ENCODE assay signal across 8 mouse cellular contexts in genomic region chr15:77359084-77359483, GRCm38 (mm10). TPM values are rescaled to one million over a fixed set of nuclear protein-coding genes. Genes with fewer than 3 reads are reported as not detected.
DNase-seq lines count a peak whose midpoint lies in the region; ATAC-seq lines count a peak whose summit lies in the region.

No protein-coding gene starts in this region.

- WGBS in kidney, embryonic 15.5 days = 32% methylated on average over 6 of the region's 6 CpGs
- WGBS in embryonic facial prominence, embryonic 14.5 days = 22% methylated on average over 6 of the region's 6 CpGs
- 39% methylated on average over 6 of the region's 6 CpGs for WGBS in intestine, embryonic 15.5 days
- WGBS in neural tube, embryonic 13.5 days = 13% methylated on average over 6 of the region's 6 CpGs

- peak overlapping the region; percentile 48 for H3K9ac ChIP-seq in kidney, embryonic 15.5 days
- peak overlapping the region; percentile 57 for H3K9ac ChIP-seq in embryonic facial prominence, embryonic 14.5 days (ENCODE audit: low read depth, low read length)
- H3K9ac ChIP-seq in intestine, embryonic 15.5 days = peak overlapping the region; percentile 32; the same call in 1 of the 2 replicates
- peak overlapping the region; percentile 75 for H3K9ac ChIP-seq in neural tube, embryonic 13.5 days

- intact Hi-C loops in left cerebral cortex, postnatal 10 days (cut with DNase I) = loop anchor here (5.0 kb wide), 3 partner anchors 112 to 377 kb away; no protein-coding TSS in a partner anchor

- H3K4me1 ChIP-seq in kidney, embryonic 15.5 days = peaks cover 42% of the 10 kb centered on the region
- H3K4me1 ChIP-seq in embryonic facial prominence, embryonic 14.5 days (ENCODE audit: control insufficient read depth, insufficient read depth, low read length) = peaks cover 29% of the 10 kb centered on the region
- H3K4me1 ChIP-seq in intestine, embryonic 15.5 days (replicated peaks) = peaks cover 21% of the 10 kb centered on the region
- peaks cover 66% of the 10 kb centered on the region for H3K4me1 ChIP-seq in neural tube, embryonic 13.5 days (replicated peaks)

- DNase-seq in kidney, postnatal 4 days = no peak
- no peak for DNase-seq in embryonic facial prominence, embryonic 14.5 days (ENCODE audit: low spot score)
- no peak for DNase-seq in left cerebral cortex, postnatal 10 days (ENCODE audit: extremely low spot score in 1 of 2, low spot score in 2 of 2)
- DNase-seq in spleen, postnatal 14 days (ENCODE audit: low spot score in 2 of 2) = no peak

- peaks cover 2% of the 10 kb centered on the region; the same call in 1 of the 2 replicates for H3K27me3 ChIP-seq in kidney, embryonic 15.5 days
- no peaks in the 10 kb centered on the region for H3K27me3 ChIP-seq in embryonic facial prominence, embryonic 14.5 days (replicated peaks; ENCODE audit: control insufficient read depth, insufficient read depth, low read length)
- no peaks in the 10 kb centered on the region for H3K27me3 ChIP-seq in intestine, embryonic 15.5 days (replicated peaks)
- H3K27me3 ChIP-seq in neural tube, embryonic 13.5 days = no peaks in the 10 kb centered on the region

- peak overlapping the region; percentile 75 for H3K4me2 ChIP-seq in kidney, embryonic 15.5 days
- peak overlapping the region; percentile 49 for H3K4me2 ChIP-seq in embryonic facial prominence, embryonic 14.5 days (ENCODE audit: low read depth, low read length)
- peak overlapping the region; percentile 66 for H3K4me2 ChIP-seq in intestine, embryonic 15.5 days (replicated peaks)
- H3K4me2 ChIP-seq in neural tube, embryonic 13.5 days = peak overlapping the region; percentile 55

- H3K36me3 ChIP-seq in kidney, embryonic 15.5 days = no peaks in the 10 kb centered on the region
- no peaks in the 10 kb centered on the region for H3K36me3 ChIP-seq in embryonic facial prominence, embryonic 14.5 days (ENCODE audit: control insufficient read depth, insufficient read depth, low read length)
- no peaks in the 10 kb centered on the region for H3K36me3 ChIP-seq in intestine, embryonic 15.5 days
- H3K36me3 ChIP-seq in neural tube, embryonic 13.5 days = no peaks in the 10 kb centered on the region

- H3K27ac ChIP-seq in kidney, embryonic 15.5 days = peak overlapping the region; percentile 75
- peak overlapping the region; percentile 95 for H3K27ac ChIP-seq in embryonic facial prominence, embryonic 14.5 days (replicated peaks; ENCODE audit: low read depth, low read length)
- 0 out of 2 replicates have a peak overlapping the region, but pooled peaks have one; percentile 13 for H3K27ac ChIP-seq in intestine, embryonic 15.5 days
- peak overlapping the region; percentile 83 for H3K27ac ChIP-seq in neural tube, embryonic 13.5 days (replicated peaks)

- H3K4me3 ChIP-seq in kidney, embryonic 15.5 days (replicated peaks) = peak overlapping the region; percentile 41
- peak overlapping the region; percentile 21; the same call in 1 of the 2 replicates for H3K4me3 ChIP-seq in embryonic facial prominence, embryonic 14.5 days (ENCODE audit: low read depth, low read length)
- peak overlapping the region; percentile 28 for H3K4me3 ChIP-seq in intestine, embryonic 15.5 days (replicated peaks)
- peak overlapping the region; percentile 31 for H3K4me3 ChIP-seq in neural tube, embryonic 13.5 days

- no peaks in the 10 kb centered on the region for H3K9me3 ChIP-seq in kidney, embryonic 15.5 days (replicated peaks)
- H3K9me3 ChIP-seq in embryonic facial prominence, embryonic 14.5 days (ENCODE audit: control insufficient read depth, low read length) = no peaks in the 10 kb centered on the region
- H3K9me3 ChIP-seq in intestine, embryonic 15.5 days = no peaks in the 10 kb centered on the region
- H3K9me3 ChIP-seq in neural tube, embryonic 13.5 days = no peaks in the 10 kb centered on the region

- no peak for ATAC-seq in kidney, embryonic 15.5 days (replicated peaks; ENCODE audit: low FRiP score)
- ATAC-seq in embryonic facial prominence, embryonic 14.5 days (ENCODE audit: low read depth) = no peak; the same call in 1 of the 2 replicates
- ATAC-seq in intestine, embryonic 15.5 days = peak; percentile 17; the same call in 1 of the 2 replicates
- ATAC-seq in neural tube, embryonic 13.5 days (ENCODE audit: low read depth) = no peak; the same call in 1 of the 2 replicates
- no peak for ATAC-seq in granulocyte monocyte progenitor cell, adult 5-6 weeks (replicated peaks; ENCODE audit: poor library complexity, severe bottlenecking)

RNA-seq across cellular contexts. Expression of gene Apol7a, which starts 39.8 kb away (rescaled TPM):
- polyA plus RNA-seq in kidney, embryonic 15.5 days (2015; fragmentation: Nextera tagmentation; extraction: Ambion mirVana) = 0.06 TPM in 1 of 2 replicates, not detected in the other
- polyA plus RNA-seq in embryonic facial prominence, embryonic 14.5 days (2014; fragmentation: Nextera tagmentation; extraction: Ambion mirVana) = 0.43 TPM in 1 of 2 replicates, not detected in the other
- 7.8 TPM in 2 replicates for polyA plus RNA-seq in intestine, embryonic 15.5 days (2015; fragmentation: Nextera tagmentation; extraction: Ambion mirVana)
- 0.29 TPM in 1 of 2 replicates, not detected in the other for polyA plus RNA-seq in neural tube, embryonic 13.5 days (2015; fragmentation: Nextera tagmentation; extraction: Ambion mirVana)
- not detected in 2 replicates for total RNA-seq in granulocyte monocyte progenitor cell, adult 5-6 weeks (2014; fragmentation: Nextera tagmentation)
- total RNA-seq in granulocyte monocyte progenitor cell, adult 5-6 weeks (2017) = not detected in 2 replicates
- total RNA-seq in left cerebral cortex, postnatal 10 days (2021) = under 1 TPM; 0.49 to 0.71 TPM

RNA-seq across cellular contexts. Expression of gene Apol9a, which starts 51.9 kb away (rescaled TPM):
- polyA plus RNA-seq in kidney, embryonic 15.5 days (2015; fragmentation: Nextera tagmentation; extraction: Ambion mirVana) = 0.17 TPM in 1 of 2 replicates, not detected in the other
- polyA plus RNA-seq in embryonic facial prominence, embryonic 14.5 days (2014; fragmentation: Nextera tagmentation; extraction: Ambion mirVana) = 0.31 TPM in 1 of 2 replicates, not detected in the other
- 0.39 and 0.40 TPM in 2 replicates for polyA plus RNA-seq in intestine, embryonic 15.5 days (2015; fragmentation: Nextera tagmentation; extraction: Ambion mirVana)
- 0.41 and 0.43 TPM in 2 replicates for polyA plus RNA-seq in neural tube, embryonic 13.5 days (2015; fragmentation: Nextera tagmentation; extraction: Ambion mirVana)
- total RNA-seq in granulocyte monocyte progenitor cell, adult 5-6 weeks (2014; fragmentation: Nextera tagmentation) = not detected in 2 replicates
- total RNA-seq in granulocyte monocyte progenitor cell, adult 5-6 weeks (2017) = not detected in 2 replicates
- total RNA-seq in left cerebral cortex, postnatal 10 days (2021) = under 1 TPM; 0.55 to 0.81 TPM

RNA-seq across cellular contexts. Expression of gene Rbfox2, which starts 52.3 kb away (rescaled TPM):
- polyA plus RNA-seq in kidney, embryonic 15.5 days (2015; fragmentation: Nextera tagmentation; extraction: Ambion mirVana) = 41.6 and 47.7 TPM in 2 replicates
- polyA plus RNA-seq in embryonic facial prominence, embryonic 14.5 days (2014; fragmentation: Nextera tagmentation; extraction: Ambion mirVana) = 97.4 and 107 TPM in 2 replicates
- polyA plus RNA-seq in intestine, embryonic 15.5 days (2015; fragmentation: Nextera tagmentation; extraction: Ambion mirVana) = 42.6 and 44.8 TPM in 2 replicates
- polyA plus RNA-seq in neural tube, embryonic 13.5 days (2015; fragmentation: Nextera tagmentation; extraction: Ambion mirVana) = 136 and 156 TPM in 2 replicates
- 0.19 and 0.24 TPM in 2 replicates for total RNA-seq in granulocyte monocyte progenitor cell, adult 5-6 weeks (2014; fragmentation: Nextera tagmentation)
- 2.8 and 3.6 TPM in 2 replicates for total RNA-seq in granulocyte monocyte progenitor cell, adult 5-6 weeks (2017)
- total RNA-seq in left cerebral cortex, postnatal 10 days (2021) = 100 to 1,000 TPM; 262 to 269 TPM

Comparison
In these comparisons a context has a peak if more than half of its experiments do, and no peak if none do; other contexts are left out.
1. H3K27ac ChIP-seq: peak in every context shown above with its lines; median percentile 95 in embryonic facial prominence, embryonic 14.5 days; 83 in neural tube, embryonic 13.5 days; 75 in kidney, embryonic 15.5 days; 13 in intestine, embryonic 15.5 days.